Mouse (Mus musculus): Measurements from ENCODE around the gene Edem1. TPM values are rescaled to one million over a fixed set of nuclear protein-coding genes. Genes with fewer than 3 reads are reported as not detected.

Edem1 gene
- polyA plus RNA-seq, 1 experiment = 241 TPM

- TF ChIP-seq CTCF (IDR thresholded peaks at IDR 0.05; ENCODE audit: borderline replicate concordance, control insufficient read depth, extremely low read depth, insufficient read depth, low read length, poor library complexity) (0 out of 2 replicates have a peak, but pooled peaks have one; percentile 22), POLR2A (IDR thresholded peaks at IDR 0.05; ENCODE audit: control insufficient read depth, extremely low read depth, insufficient read depth, low read length, poor library complexity) (peak; percentile 50)
- H3K36me3 ChIP-seq (ENCODE audit: control insufficient read depth, insufficient read depth, low read length) = peaks cover 43% of the 10 kb centered on the region
- H3K4me3 ChIP-seq (ENCODE audit: control insufficient read depth, insufficient read depth, low read length) = peak overlapping the region; percentile 21
- no peaks in the 10 kb centered on the region for H3K27me3 ChIP-seq (ENCODE audit: control insufficient read depth, insufficient read depth, low read length)
- peaks cover 31% of the 10 kb centered on the region for H3K4me1 ChIP-seq (replicated peaks; ENCODE audit: control insufficient read depth, insufficient read depth, low read length)
- WGBS = 6% methylated on average over 16 of the region's 16 CpGs
- DNase-seq = peak; percentile 74
- peak overlapping the region; percentile 99 for H3K27ac ChIP-seq (ENCODE audit: control insufficient read depth, insufficient read depth, low read length)
These were observed 7.6 kb downstream of the Edem1 start for GRCm38 (mm10) chr6:108835765-108836691.

GRCm38 (mm10) chr6:108837081-108837480 lies 8.6 kb downstream of the Edem1 start:
- Histone ChIP-seq H3K4me1 (replicated peaks; ENCODE audit: control insufficient read depth, insufficient read depth, low read length) (peaks cover 35% of the 10 kb centered on the region), H3K27ac (ENCODE audit: control insufficient read depth, insufficient read depth, low read length) (peak overlapping the region; percentile 99), H3K36me3 (ENCODE audit: control insufficient read depth, insufficient read depth, low read length) (peaks cover 44% of the 10 kb centered on the region), H3K27me3 (ENCODE audit: control insufficient read depth, insufficient read depth, low read length) (no peaks in the 10 kb centered on the region), H3K4me3 (ENCODE audit: control insufficient read depth, insufficient read depth, low read length) (peak overlapping the region; percentile 41)
- WGBS = 66% methylated on average over 4 of the region's 4 CpGs
- no peak for DNase-seq
- TF ChIP-seq CTCF (IDR thresholded peaks at IDR 0.05; ENCODE audit: borderline replicate concordance, control insufficient read depth, extremely low read depth, insufficient read depth, low read length, poor library complexity) (no peak), POLR2A (IDR thresholded peaks at IDR 0.05; ENCODE audit: control insufficient read depth, extremely low read depth, insufficient read depth, low read length, poor library complexity) (no peak)

- WGBS = 11% methylated on average over 4 of the region's 4 CpGs
- TF ChIP-seq POLR2A (IDR thresholded peaks at IDR 0.05; ENCODE audit: control insufficient read depth, extremely low read depth, insufficient read depth, low read length, poor library complexity) (no peak), CTCF (IDR thresholded peaks at IDR 0.05; ENCODE audit: borderline replicate concordance, control insufficient read depth, extremely low read depth, insufficient read depth, low read length, poor library complexity) (no peak)
- peak overlapping the region; percentile 99 for H3K27ac ChIP-seq (ENCODE audit: control insufficient read depth, insufficient read depth, low read length)
- H3K4me1 ChIP-seq (replicated peaks; ENCODE audit: control insufficient read depth, insufficient read depth, low read length) = peaks cover 35% of the 10 kb centered on the region
- H3K27me3 ChIP-seq (ENCODE audit: control insufficient read depth, insufficient read depth, low read length) = no peaks in the 10 kb centered on the region
- peaks cover 52% of the 10 kb centered on the region for H3K36me3 ChIP-seq (ENCODE audit: control insufficient read depth, insufficient read depth, low read length)
- no peak for DNase-seq
- peak overlapping the region; percentile 32; the same call in 1 of the 2 replicates for H3K4me3 ChIP-seq (ENCODE audit: control insufficient read depth, insufficient read depth, low read length)
These were observed 9.5 kb downstream of the Edem1 start for GRCm38 (mm10) chr6:108837958-108838357.

GRCm38 (mm10) chr6:108839432-108839831 lies 11.0 kb downstream of the Edem1 start:
- Histone ChIP-seq H3K36me3 (ENCODE audit: control insufficient read depth, insufficient read depth, low read length) (peaks cover 61% of the 10 kb centered on the region), H3K27me3 (ENCODE audit: control insufficient read depth, insufficient read depth, low read length) (no peaks in the 10 kb centered on the region), H3K4me3 (ENCODE audit: control insufficient read depth, insufficient read depth, low read length) (no peak overlapping the region), H3K4me1 (replicated peaks; ENCODE audit: control insufficient read depth, insufficient read depth, low read length) (peaks cover 34% of the 10 kb centered on the region), H3K27ac (ENCODE audit: control insufficient read depth, insufficient read depth, low read length) (peak overlapping the region; percentile 89)
- TF ChIP-seq POLR2A (IDR thresholded peaks at IDR 0.05; ENCODE audit: control insufficient read depth, extremely low read depth, insufficient read depth, low read length, poor library complexity) (no peak), CTCF (IDR thresholded peaks at IDR 0.05; ENCODE audit: borderline replicate concordance, control insufficient read depth, extremely low read depth, insufficient read depth, low read length, poor library complexity) (no peak)
- WGBS = 6% methylated on average over 4 of the region's 4 CpGs
- peak; percentile 58 for DNase-seq

GRCm38 (mm10) chr6:108840861-108841640 lies 12.6 kb downstream of the Edem1 start:
- 90% methylated on average over 8 of the region's 8 CpGs for WGBS
- Histone ChIP-seq H3K27ac (ENCODE audit: control insufficient read depth, insufficient read depth, low read length) (peak overlapping the region; percentile 62), H3K4me1 (replicated peaks; ENCODE audit: control insufficient read depth, insufficient read depth, low read length) (peaks cover 27% of the 10 kb centered on the region), H3K27me3 (ENCODE audit: control insufficient read depth, insufficient read depth, low read length) (no peaks in the 10 kb centered on the region), H3K4me3 (ENCODE audit: control insufficient read depth, insufficient read depth, low read length) (no peak overlapping the region), H3K36me3 (ENCODE audit: control insufficient read depth, insufficient read depth, low read length) (peaks cover 74% of the 10 kb centered on the region)
- no peak for TF ChIP-seq CTCF (IDR thresholded peaks at IDR 0.05; ENCODE audit: borderline replicate concordance, control insufficient read depth, extremely low read depth, insufficient read depth, low read length, poor library complexity)
- TF ChIP-seq POLR2A (IDR thresholded peaks at IDR 0.05; ENCODE audit: control insufficient read depth, extremely low read depth, insufficient read depth, low read length, poor library complexity) = no peak
- DNase-seq = no peak

GRCm38 (mm10) chr6:108843664-108844063 lies 15.2 kb downstream of the Edem1 start:
- 59% methylated on average over 1 of the region's 1 CpGs for WGBS
- peaks cover 22% of the 10 kb centered on the region for H3K4me1 ChIP-seq (replicated peaks; ENCODE audit: control insufficient read depth, insufficient read depth, low read length)
- TF ChIP-seq CTCF (IDR thresholded peaks at IDR 0.05; ENCODE audit: borderline replicate concordance, control insufficient read depth, extremely low read depth, insufficient read depth, low read length, poor library complexity) = no peak
- TF ChIP-seq POLR2A (IDR thresholded peaks at IDR 0.05; ENCODE audit: control insufficient read depth, extremely low read depth, insufficient read depth, low read length, poor library complexity) = no peak
- H3K36me3 ChIP-seq (ENCODE audit: control insufficient read depth, insufficient read depth, low read length) = peaks cover 84% of the 10 kb centered on the region
- H3K4me3 ChIP-seq (ENCODE audit: control insufficient read depth, insufficient read depth, low read length) = no peak overlapping the region
- H3K27ac ChIP-seq (ENCODE audit: control insufficient read depth, insufficient read depth, low read length) = peak overlapping the region; percentile 30
- H3K27me3 ChIP-seq (ENCODE audit: control insufficient read depth, insufficient read depth, low read length) = no peaks in the 10 kb centered on the region
- no peak for DNase-seq

All from thymus, adult 2 months (tissue).